Mouse (Mus musculus): ENCODE data around the gene Rai1. TPM values are rescaled to one million over a fixed set of nuclear protein-coding genes. Genes with fewer than 3 reads are reported as not detected.

Rai1 gene
- 10 to 100 TPM; 23.4 to 24.4 TPM for total RNA-seq (2021)

GRCm38 (mm10) chr11:60104810-60105592 lies at the start of gene Rai1:
Gene Rai1, plus strand, starts transcription at chr11:60105013.
- peak; percentile 81 for DNase-seq (ENCODE audit: low spot score)
- intact Hi-C loops (cut with DNase I), result loop anchor here (1.0 to 5.0 kb wide), 4 partner anchors 37 to 308 kb away; no protein-coding TSS in a partner anchor

- intact Hi-C loops (cut with DNase I), result no loop called here
- no peak for DNase-seq (ENCODE audit: low spot score)
These were observed 48.3 kb upstream of the Rai1 start for GRCm38 (mm10) chr11:60056520-60056919.

DNA sequence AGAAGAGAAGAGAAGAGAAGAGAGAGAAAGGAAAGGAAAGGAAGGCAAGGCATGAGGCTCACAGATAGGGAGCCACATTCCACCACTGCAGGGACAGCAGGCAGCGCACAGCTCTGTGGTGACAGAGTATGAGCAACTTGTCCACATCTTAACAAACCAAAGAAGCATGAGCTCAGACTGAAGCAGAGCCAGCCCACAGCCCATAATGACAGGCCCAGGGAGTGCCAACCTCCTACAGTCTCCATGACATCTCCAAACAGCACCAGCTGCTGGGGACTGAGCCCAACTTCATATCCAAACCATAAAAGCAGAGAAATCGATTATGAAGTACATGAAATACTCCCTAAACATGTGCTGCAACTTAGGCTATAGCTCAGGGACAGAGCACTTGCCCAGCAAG lies 46.8 kb upstream of the Rai1 start:
- no peak for DNase-seq (ENCODE audit: low spot score)
- intact Hi-C loops (cut with DNase I), result no loop called here

DNA sequence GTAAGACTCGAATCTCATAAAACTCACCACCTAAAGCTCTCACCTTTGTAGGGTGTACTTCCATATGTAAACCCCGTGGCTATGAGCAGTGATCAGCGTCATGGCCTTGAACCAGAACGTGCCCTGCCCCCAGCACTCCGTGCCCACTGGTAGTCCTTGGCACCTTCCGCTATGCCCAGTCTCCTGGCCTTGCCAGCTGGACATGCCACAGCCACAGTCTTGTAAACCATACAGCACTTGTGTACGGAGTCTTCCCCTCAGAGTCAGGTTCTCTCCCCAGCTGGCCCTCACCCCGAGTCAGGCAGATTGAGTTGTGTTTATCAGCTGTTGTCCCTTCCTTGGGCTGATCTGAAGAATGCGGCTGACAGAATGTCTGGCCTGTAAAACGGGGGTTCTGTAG lies 46.4 kb upstream of the Rai1 start:
- no peak for DNase-seq (ENCODE audit: low spot score)
- intact Hi-C loops (cut with DNase I), result no loop called here

DNA sequence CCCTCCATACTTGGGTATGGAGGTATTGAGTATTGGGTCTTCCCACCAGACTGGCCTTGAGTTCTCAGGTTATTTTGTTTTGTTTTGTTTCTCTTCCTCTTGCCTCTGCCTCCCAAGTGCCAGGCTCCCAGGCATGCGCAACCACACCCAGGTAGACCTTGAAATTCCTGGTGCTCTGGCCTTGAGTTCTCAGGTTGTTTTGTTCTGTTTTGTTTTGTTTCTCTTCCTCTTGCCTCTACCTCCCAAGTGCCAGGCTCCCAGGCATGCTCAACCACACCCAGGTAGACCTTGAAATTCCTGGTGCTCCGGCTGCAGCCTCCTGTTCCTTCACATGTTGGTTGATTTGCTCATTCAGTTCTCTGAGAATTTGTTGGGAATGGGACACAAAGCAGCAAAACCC lies 44.8 kb upstream of the Rai1 start:
- intact Hi-C loops (cut with DNase I), result no loop called here
- DNase-seq (ENCODE audit: low spot score), result no peak

- DNase-seq (ENCODE audit: low spot score), result no peak
- intact Hi-C loops (cut with DNase I), result no loop called here
These were observed 43.3 kb upstream of the Rai1 start for GRCm38 (mm10) chr11:60061504-60062006.

DNA sequence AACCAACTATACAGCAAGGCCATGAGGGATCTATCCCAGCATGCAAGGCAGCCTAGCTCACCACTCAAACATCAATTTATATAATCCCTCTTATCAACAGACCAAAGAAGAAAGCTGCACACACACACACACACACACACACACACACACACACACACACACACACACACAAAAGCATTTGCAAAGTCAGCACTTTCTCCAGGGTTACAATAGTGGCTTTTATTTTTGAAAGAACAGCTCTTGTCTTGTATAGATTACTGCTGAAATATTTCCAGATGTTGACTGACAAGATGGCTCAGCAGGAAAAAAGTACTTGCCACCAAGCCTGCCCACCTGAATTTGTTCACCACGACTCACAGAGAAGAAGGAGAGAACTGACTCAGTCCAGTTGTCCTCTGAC lies 39.5 kb upstream of the Rai1 start:
- no peak for DNase-seq (ENCODE audit: low spot score)
- intact Hi-C loops (cut with DNase I), result no loop called here

- intact Hi-C loops (cut with DNase I), result no loop called here
- DNase-seq (ENCODE audit: low spot score), result no peak
These were observed 37.2 kb upstream of the Rai1 start for GRCm38 (mm10) chr11:60067646-60068045.

- no peak for DNase-seq (ENCODE audit: low spot score)
- intact Hi-C loops (cut with DNase I), result no loop called here
These were observed 36.2 kb upstream of the Rai1 start for GRCm38 (mm10) chr11:60068631-60069030.

GRCm38 (mm10) chr11:60070599-60070998 lies 34.2 kb upstream of the Rai1 start:
- intact Hi-C loops (cut with DNase I), result no loop called here
- DNase-seq (ENCODE audit: low spot score), result no peak

DNA sequence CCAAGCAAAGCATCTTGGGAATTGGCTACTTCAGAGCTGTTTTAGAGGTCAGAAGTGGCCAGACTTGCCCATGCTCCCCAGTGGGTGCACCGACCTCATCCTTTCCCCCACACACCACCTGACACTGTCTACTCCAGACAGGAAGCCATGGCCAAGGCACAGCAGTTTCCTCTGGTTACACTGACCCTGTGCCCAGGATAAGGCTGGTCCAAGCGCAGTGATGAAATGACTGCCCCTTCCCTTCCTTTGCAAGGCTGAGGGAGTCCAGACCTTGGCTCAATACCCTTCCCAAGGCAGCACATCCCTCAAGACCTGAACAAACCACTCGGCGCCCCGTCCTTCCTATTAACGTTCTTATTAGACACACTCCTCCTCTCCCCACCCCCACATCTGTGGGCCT lies 33.6 kb upstream of the Rai1 start:
- intact Hi-C loops (cut with DNase I), result no loop called here
- no peak for DNase-seq (ENCODE audit: low spot score)

- intact Hi-C loops (cut with DNase I), result no loop called here
These were observed 31.7 kb upstream of the Rai1 start for GRCm38 (mm10) chr11:60073121-60073520.

GRCm38 (mm10) chr11:60073936-60074502 lies 30.8 kb upstream of the Rai1 start:
- intact Hi-C loops (cut with DNase I), result no loop called here
- DNase-seq (ENCODE audit: low spot score), result no peak

More at GRCm38 (mm10) chr11:60073121-60073520, 31.7 kb upstream of the Rai1 start:
- no peak for DNase-seq (ENCODE audit: low spot score)

GRCm38 (mm10) chr11:60076183-60076582 lies 28.6 kb upstream of the Rai1 start:
- intact Hi-C loops (cut with DNase I), result loop anchor here (2.0 to 5.0 kb wide), 2 partner anchors 49 to 111 kb away; partner anchors contain the start of gene Rasd1
- no peak for DNase-seq (ENCODE audit: low spot score)

DNA sequence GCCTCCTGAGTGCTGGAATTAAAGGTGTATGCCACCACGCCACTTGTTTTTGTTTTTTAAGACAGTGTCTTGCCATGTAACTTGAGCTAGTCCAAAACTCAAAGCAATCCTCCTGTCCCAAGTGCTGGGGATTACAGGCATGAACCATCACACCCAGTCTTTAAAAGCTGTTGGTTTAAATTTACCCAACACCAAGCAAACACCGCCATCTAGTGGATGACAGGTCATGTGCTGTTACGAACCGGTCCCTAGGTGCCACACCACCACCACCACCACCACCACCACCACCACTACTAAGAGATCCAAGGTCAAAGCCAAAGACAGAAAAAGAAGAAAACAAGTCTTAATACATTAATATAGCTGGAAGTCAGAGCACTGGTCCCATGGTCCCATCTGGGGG lies 28.0 kb upstream of the Rai1 start:
- no peak for DNase-seq (ENCODE audit: low spot score)

GRCm38 (mm10) chr11:60084589-60084988 lies 20.2 kb upstream of the Rai1 start:
- intact Hi-C loops (cut with DNase I), result no loop called here

More for the DNA sequence above, 28.0 kb upstream of the Rai1 start:
- intact Hi-C loops (cut with DNase I), result loop anchor here (2.0 to 5.0 kb wide), 2 partner anchors 49 to 112 kb away; partner anchors contain the start of gene Rasd1

GRCm38 (mm10) chr11:60086676-60087075 lies 18.1 kb upstream of the Rai1 start:
- DNase-seq (ENCODE audit: low spot score), result peak; percentile 26
- intact Hi-C loops (cut with DNase I), result no loop called here

More at GRCm38 (mm10) chr11:60084589-60084988, 20.2 kb upstream of the Rai1 start:
- DNase-seq (ENCODE audit: low spot score), result no peak

- intact Hi-C loops (cut with DNase I), result no loop called here
These were observed 15.9 kb upstream of the Rai1 start for GRCm38 (mm10) chr11:60088947-60089346.

DNA sequence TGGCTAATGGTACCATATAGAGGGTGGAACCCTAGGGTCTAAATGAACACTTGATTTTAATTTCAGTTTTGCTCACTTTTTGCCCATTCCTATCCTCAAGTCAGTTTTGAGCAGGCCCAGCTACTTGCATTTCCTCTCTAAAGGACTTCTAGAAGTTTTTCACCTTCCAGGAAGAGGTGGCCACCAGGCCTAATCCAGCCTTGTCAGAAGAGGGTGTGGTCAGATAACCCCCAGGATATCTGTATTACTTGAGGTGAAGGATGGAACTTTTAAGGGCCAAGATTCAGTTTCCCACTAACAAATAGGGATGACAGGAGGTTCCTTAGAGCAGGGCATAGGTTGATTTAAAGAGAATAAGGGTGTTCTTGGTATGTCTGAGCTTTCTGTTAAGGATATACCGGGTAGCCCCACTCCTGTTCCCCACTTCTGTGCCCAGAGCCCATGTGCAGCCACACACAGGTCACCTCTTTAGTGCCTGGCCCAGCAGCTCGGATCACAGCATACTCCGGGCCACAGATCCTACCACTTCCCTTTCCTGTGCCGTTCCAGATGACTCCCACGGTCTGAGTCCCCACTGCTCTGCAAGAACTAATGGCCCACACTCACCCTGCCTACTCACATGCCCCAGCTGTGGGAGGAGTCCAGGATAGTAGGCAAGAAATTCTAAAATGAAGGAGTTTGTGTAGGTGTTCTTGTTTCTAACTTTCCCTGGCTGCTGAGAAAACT lies 14.0 kb upstream of the Rai1 start:
- no peak for DNase-seq (ENCODE audit: low spot score)
- intact Hi-C loops (cut with DNase I), result no loop called here

More at GRCm38 (mm10) chr11:60088947-60089346, 15.9 kb upstream of the Rai1 start:
- no peak for DNase-seq (ENCODE audit: low spot score)

DNA sequence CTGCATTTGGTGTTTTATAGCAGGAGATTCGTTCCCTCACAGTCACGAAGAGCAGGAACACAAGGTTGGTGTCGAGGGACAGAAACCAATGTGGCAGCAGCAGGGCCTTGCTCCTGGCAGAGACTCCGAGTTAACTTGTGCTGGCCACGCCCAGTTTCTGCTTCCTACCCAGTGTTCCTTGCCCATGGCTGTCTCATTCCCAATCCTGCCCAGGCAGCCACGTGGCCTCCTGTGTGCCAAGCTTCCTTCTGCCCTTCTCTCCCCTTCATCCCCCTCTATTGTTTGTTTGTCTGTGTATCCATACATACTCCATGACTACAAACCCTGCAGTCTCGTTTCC lies 13.4 kb upstream of the Rai1 start:
- intact Hi-C loops (cut with DNase I), result no loop called here
- no peak for DNase-seq (ENCODE audit: low spot score)

DNA sequence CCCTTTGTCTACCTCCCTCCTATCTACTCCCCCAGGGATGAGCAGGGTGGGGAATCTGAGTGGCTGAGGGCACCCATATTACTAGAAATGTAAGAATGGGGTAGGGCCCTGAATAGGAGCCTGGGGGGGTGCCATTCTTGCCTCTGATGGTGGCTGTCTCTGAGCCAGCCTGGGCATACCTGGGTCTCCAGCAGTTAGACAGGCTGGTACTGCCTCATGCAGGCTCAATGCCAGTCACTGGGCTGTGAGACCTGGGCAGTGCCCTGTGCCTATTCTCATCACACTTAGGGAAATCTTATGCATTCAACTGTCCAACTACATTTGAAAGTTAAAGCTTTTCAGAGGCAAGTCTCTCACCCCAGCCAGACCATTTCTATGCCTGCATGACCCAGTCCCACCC lies 11.6 kb upstream of the Rai1 start:
- intact Hi-C loops (cut with DNase I), result no loop called here
- no peak for DNase-seq (ENCODE audit: low spot score)
